Mouse (Mus musculus) liver, adult 2 months (tissue): ENCODE measurements at regions not wholly inside any gene's neighbourhood (a gene's known extent, or its start where the extent isn't known, plus 50 kb on each side); places are given as distances from the start of the nearest gene placed in this dataset.

Experiments
- CTCF ChIP-seq: fragments of 200-500 bp; IDR thresholded peaks from 2 replicates; pipeline ENCODE4 v1.5.1; 2011; ENCODE audit warnings: low read depth, low read length, control low read depth
- POLR2A ChIP-seq: fragments of 200-500 bp; IDR thresholded peaks from 2 replicates; pipeline ENCODE4 v1.6.1; 2011; ENCODE audit warnings: low read length, control low read depth; ENCODE audit not compliant: insufficient read depth; ENCODE audit errors: extremely low read depth

- TF ChIP-seq CTCF (no peak), POLR2A (no peak)
Measured at GRCm38 (mm10) chr4:154741123-154741890, 73.6 kb upstream of the Actrt2 start.
